Mouse (Mus musculus) heart, postnatal 0 days (tissue): ENCODE results near the gene Myo3b.

Experiments used
- CTCF ChIP-seq: IDR thresholded peaks from 2 replicates; pipeline ENCODE4 v1.5.1; 2016; ENCODE audit warnings: antibody characterized with exemption, control low read depth, low read depth
- EP300 ChIP-seq: IDR thresholded peaks from 2 replicates; pipeline ENCODE4 v1.6.1; 2016; ENCODE audit warnings: antibody characterized with exemption, low read depth

GRCm38 (mm10) chr2:70065729-70066300 is 26.9 kb downstream of the Myo3b start:
- TF ChIP-seq CTCF (no peak), EP300 (no peak)
